Mouse (Mus musculus): Measurements from ENCODE around the gene Cyp2u1. TPM values are rescaled to one million over a fixed set of nuclear protein-coding genes. Genes with fewer than 3 reads are reported as not detected.

Cyp2u1 gene
- polyA plus RNA-seq, 1 experiment: 1.2 TPM

DNA sequence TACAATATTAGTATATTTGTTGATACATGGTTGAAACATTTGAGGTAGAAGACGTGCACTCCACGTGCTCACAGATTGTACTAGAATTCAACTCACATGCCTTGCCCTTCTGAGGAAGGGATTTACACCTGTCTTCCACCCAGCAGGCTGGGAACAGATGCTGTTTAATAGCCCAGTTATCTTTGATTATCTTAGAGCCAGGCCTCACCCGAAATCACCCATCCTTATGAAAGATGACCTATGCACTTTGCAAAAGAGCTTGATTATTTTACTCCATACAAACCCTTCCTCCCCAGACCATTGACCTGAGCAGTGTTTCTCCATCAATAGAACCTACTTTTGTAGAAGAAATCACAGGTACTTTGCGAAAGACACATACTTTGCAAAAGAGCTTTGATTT lies 7.5 kb upstream of the Cyp2u1 start:
- no peak for TF ChIP-seq CTCF (IDR thresholded peaks at IDR 0.05; ENCODE audit: extremely low read depth, insufficient read depth, insufficient read length, insufficient replicate concordance)
- TF ChIP-seq POLR2A (IDR thresholded peaks at IDR 0.05; ENCODE audit: low read depth, low read length): no peak

GRCm38 (mm10) chr3:131307811-131308210 lies 4.8 kb upstream of the Cyp2u1 start:
- H3K27me3 ChIP-seq (ENCODE audit: control insufficient read depth, insufficient read depth, low read length): no peaks in the 10 kb centered on the region
- H3K4me1 ChIP-seq (ENCODE audit: control insufficient read depth, insufficient read depth, insufficient read length): no peaks in the 10 kb centered on the region; the same call in 1 of the 2 replicates
- WGBS: 88% methylated on average over 3 of the region's 3 CpGs
- H3K36me3 ChIP-seq (ENCODE audit: control insufficient read depth, insufficient read depth, low read length): no peaks in the 10 kb centered on the region
- DNase-seq (ENCODE audit: low read depth in 1 of 2, low spot score in 2 of 2): no peak
- H3K27ac ChIP-seq (ENCODE audit: insufficient read depth, low read length): no peak overlapping the region
- TF ChIP-seq CTCF (IDR thresholded peaks at IDR 0.05; ENCODE audit: extremely low read depth, insufficient read depth, insufficient read length, insufficient replicate concordance) (no peak), POLR2A (IDR thresholded peaks at IDR 0.05; ENCODE audit: low read depth, low read length) (no peak)
- H3K4me3 ChIP-seq (ENCODE audit: extremely low read depth, insufficient read depth, insufficient read length): no peak overlapping the region

More for the DNA sequence above, 7.5 kb upstream of the Cyp2u1 start:
- DNase-seq (ENCODE audit: low read depth in 1 of 2, low spot score in 2 of 2): no peak
- H3K27me3 ChIP-seq (ENCODE audit: control insufficient read depth, insufficient read depth, low read length): no peaks in the 10 kb centered on the region
- H3K27ac ChIP-seq (ENCODE audit: insufficient read depth, low read length): no peak overlapping the region
- H3K36me3 ChIP-seq (ENCODE audit: control insufficient read depth, insufficient read depth, low read length): no peaks in the 10 kb centered on the region
- 92% methylated on average over 4 of the region's 4 CpGs for WGBS
- no peaks in the 10 kb centered on the region for H3K4me1 ChIP-seq (ENCODE audit: control insufficient read depth, insufficient read depth, insufficient read length)
- no peak overlapping the region; the same call in 1 of the 2 replicates for H3K4me3 ChIP-seq (ENCODE audit: extremely low read depth, insufficient read depth, insufficient read length)

- DNase-seq (ENCODE audit: low read depth in 1 of 2, low spot score in 2 of 2): no peak
- WGBS: 91% methylated on average over 7 of the region's 7 CpGs
- no peaks in the 10 kb centered on the region; the same call in 1 of the 2 replicates for H3K27me3 ChIP-seq (ENCODE audit: control insufficient read depth, insufficient read depth, low read length)
- H3K4me3 ChIP-seq (ENCODE audit: extremely low read depth, insufficient read depth, insufficient read length): no peak overlapping the region
- no peak for TF ChIP-seq POLR2A (IDR thresholded peaks at IDR 0.05; ENCODE audit: low read depth, low read length)
- TF ChIP-seq CTCF (IDR thresholded peaks at IDR 0.05; ENCODE audit: extremely low read depth, insufficient read depth, insufficient read length, insufficient replicate concordance): no peak
- H3K27ac ChIP-seq (ENCODE audit: insufficient read depth, low read length): no peak overlapping the region
- no peaks in the 10 kb centered on the region; the same call in none of the 2 replicates for H3K4me1 ChIP-seq (ENCODE audit: control insufficient read depth, insufficient read depth, insufficient read length)
- no peaks in the 10 kb centered on the region for H3K36me3 ChIP-seq (ENCODE audit: control insufficient read depth, insufficient read depth, low read length)
Measured at GRCm38 (mm10) chr3:131306255-131306654, 3.2 kb upstream of the Cyp2u1 start.

- no peaks in the 10 kb centered on the region; the same call in none of the 2 replicates for H3K4me1 ChIP-seq (ENCODE audit: control insufficient read depth, insufficient read depth, insufficient read length)
- DNase-seq (ENCODE audit: low read depth in 1 of 2, low spot score in 2 of 2): no peak
- no peaks in the 10 kb centered on the region; the same call in 1 of the 2 replicates for H3K27me3 ChIP-seq (ENCODE audit: control insufficient read depth, insufficient read depth, low read length)
- H3K4me3 ChIP-seq (ENCODE audit: extremely low read depth, insufficient read depth, insufficient read length): peak overlapping the region; percentile 74; the same call in 1 of the 2 replicates
- no peaks in the 10 kb centered on the region for H3K36me3 ChIP-seq (ENCODE audit: control insufficient read depth, insufficient read depth, low read length)
- WGBS: 8% methylated on average over 5 of the region's 5 CpGs
- no peak for TF ChIP-seq POLR2A (IDR thresholded peaks at IDR 0.05; ENCODE audit: low read depth, low read length)
- no peak for TF ChIP-seq CTCF (IDR thresholded peaks at IDR 0.05; ENCODE audit: extremely low read depth, insufficient read depth, insufficient read length, insufficient replicate concordance)
- H3K27ac ChIP-seq (ENCODE audit: insufficient read depth, low read length): no peak overlapping the region
Measured at GRCm38 (mm10) chr3:131303320-131303714, 290 bp upstream of the Cyp2u1 start.

- 12% methylated on average over 6 of the region's 6 CpGs for WGBS
- peak in 1 of 2 experiments; percentile 33 for DNase-seq (ENCODE audit: low read depth in 1 of 2, low spot score in 2 of 2)
- TF ChIP-seq CTCF (IDR thresholded peaks at IDR 0.05; ENCODE audit: extremely low read depth, insufficient read depth, insufficient read length, insufficient replicate concordance): no peak
- TF ChIP-seq POLR2A (IDR thresholded peaks at IDR 0.05; ENCODE audit: low read depth, low read length): no peak
- Histone ChIP-seq H3K4me1 (ENCODE audit: control insufficient read depth, insufficient read depth, insufficient read length) (no peaks in the 10 kb centered on the region; the same call in none of the 2 replicates), H3K36me3 (ENCODE audit: control insufficient read depth, insufficient read depth, low read length) (no peaks in the 10 kb centered on the region), H3K4me3 (ENCODE audit: extremely low read depth, insufficient read depth, insufficient read length) (no peak overlapping the region), H3K27me3 (ENCODE audit: control insufficient read depth, insufficient read depth, low read length) (no peaks in the 10 kb centered on the region; the same call in 1 of the 2 replicates), H3K27ac (ENCODE audit: insufficient read depth, low read length) (no peak overlapping the region)
Measured at GRCm38 (mm10) chr3:131299908-131300307, 3.1 kb downstream of the Cyp2u1 start.

DNA sequence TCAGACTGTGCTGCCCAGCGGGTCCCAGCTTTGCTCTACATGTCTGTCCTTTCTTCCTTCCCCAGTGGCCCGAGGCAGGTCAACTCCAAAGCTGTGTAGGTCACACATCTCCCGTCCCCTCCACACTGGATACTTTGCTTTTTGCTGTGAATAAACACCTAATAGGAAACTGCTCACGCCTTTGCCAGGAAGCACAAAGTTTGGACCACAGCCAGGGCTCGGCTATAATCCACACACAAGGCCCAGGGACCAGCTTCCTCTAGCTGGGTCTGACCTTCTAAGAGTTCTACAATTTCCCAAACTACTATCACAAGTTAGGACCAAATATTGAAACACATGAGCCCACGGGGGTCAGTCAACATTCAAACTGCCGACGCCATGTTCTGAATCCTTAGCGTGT lies 3.9 kb downstream of the Cyp2u1 start:
- no peak overlapping the region for H3K27ac ChIP-seq (ENCODE audit: insufficient read depth, low read length)
- H3K4me3 ChIP-seq (ENCODE audit: extremely low read depth, insufficient read depth, insufficient read length): no peak overlapping the region
- no peaks in the 10 kb centered on the region for H3K36me3 ChIP-seq (ENCODE audit: control insufficient read depth, insufficient read depth, low read length)
- WGBS: 84% methylated on average over 9 of the region's 9 CpGs
- H3K27me3 ChIP-seq (ENCODE audit: control insufficient read depth, insufficient read depth, low read length): no peaks in the 10 kb centered on the region; the same call in 1 of the 2 replicates
- TF ChIP-seq POLR2A (IDR thresholded peaks at IDR 0.05; ENCODE audit: low read depth, low read length) (no peak), CTCF (IDR thresholded peaks at IDR 0.05; ENCODE audit: extremely low read depth, insufficient read depth, insufficient read length, insufficient replicate concordance) (no peak)
- no peak for DNase-seq (ENCODE audit: low read depth in 1 of 2, low spot score in 2 of 2)
- H3K4me1 ChIP-seq (ENCODE audit: control insufficient read depth, insufficient read depth, insufficient read length): no peaks in the 10 kb centered on the region; the same call in none of the 2 replicates

DNA sequence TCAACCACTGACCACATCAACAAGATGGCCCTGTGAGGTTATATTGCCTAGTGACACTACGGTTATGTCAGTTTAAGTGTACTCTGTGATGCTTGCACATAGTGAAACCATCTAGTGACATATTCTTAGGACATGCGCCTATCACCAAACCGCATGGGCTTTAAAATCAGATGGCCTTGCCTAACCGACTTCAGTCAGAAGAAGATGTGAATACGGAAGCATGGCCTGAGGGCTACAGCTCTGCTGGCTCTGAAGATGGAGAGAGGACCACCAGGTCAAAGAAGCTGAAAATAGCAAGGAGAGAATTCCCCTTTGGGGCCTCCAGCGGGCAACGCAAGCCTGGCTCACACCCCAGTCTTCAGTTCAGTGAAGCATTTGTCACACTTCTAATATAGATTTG lies 6.1 kb downstream of the Cyp2u1 start:
- no peak for DNase-seq (ENCODE audit: low read depth in 1 of 2, low spot score in 2 of 2)
- no peak overlapping the region for H3K27ac ChIP-seq (ENCODE audit: insufficient read depth, low read length)
- no peak overlapping the region for H3K4me3 ChIP-seq (ENCODE audit: extremely low read depth, insufficient read depth, insufficient read length)
- H3K27me3 ChIP-seq (ENCODE audit: control insufficient read depth, insufficient read depth, low read length): no peaks in the 10 kb centered on the region
- H3K36me3 ChIP-seq (ENCODE audit: control insufficient read depth, insufficient read depth, low read length): no peaks in the 10 kb centered on the region
- no peaks in the 10 kb centered on the region for H3K4me1 ChIP-seq (ENCODE audit: control insufficient read depth, insufficient read depth, insufficient read length)
- WGBS: 93% methylated on average over 7 of the region's 7 CpGs
- no peak for TF ChIP-seq CTCF (IDR thresholded peaks at IDR 0.05; ENCODE audit: extremely low read depth, insufficient read depth, insufficient read length, insufficient replicate concordance)
- no peak for TF ChIP-seq POLR2A (IDR thresholded peaks at IDR 0.05; ENCODE audit: low read depth, low read length)
